Mouse (Mus musculus): Measurements from ENCODE around the gene Agap1.

Agap1 gene

GRCm38 (mm10) chr1:89547525-89548504, 93.2 kb downstream of the Agap1 start:
- no peak for DNase-seq

- no peak for DNase-seq
These were observed 95.7 kb downstream of the Agap1 start for GRCm38 (mm10) chr1:89550061-89550869.

GRCm38 (mm10) chr1:89552470-89552869, 97.9 kb downstream of the Agap1 start:
- no peak for DNase-seq

- DNase-seq, result no peak
These were observed 99.2 kb downstream of the Agap1 start for GRCm38 (mm10) chr1:89553791-89554190.

- DNase-seq, result peak; percentile 68 to 74
These were observed 100.6 kb downstream of the Agap1 start for GRCm38 (mm10) chr1:89554969-89555856.

GRCm38 (mm10) chr1:89556006-89556405, 101.4 kb downstream of the Agap1 start:
- no peak for DNase-seq

GRCm38 (mm10) chr1:89557401-89557800, 102.8 kb downstream of the Agap1 start:
- DNase-seq, result no peak

- peak in 1 of 2 experiments; percentile 24 for DNase-seq
These were observed 103.5 kb downstream of the Agap1 start for GRCm38 (mm10) chr1:89558080-89558479.

GRCm38 (mm10) chr1:89563399-89563798, 108.8 kb downstream of the Agap1 start:
- DNase-seq, result no peak

GRCm38 (mm10) chr1:89566578-89567488, 112.2 kb downstream of the Agap1 start:
- no peak for DNase-seq

GRCm38 (mm10) chr1:89568546-89569405, 114.2 kb downstream of the Agap1 start:
- DNase-seq, result no peak

GRCm38 (mm10) chr1:89570522-89571299, 116.1 kb downstream of the Agap1 start:
- DNase-seq, result peak in 1 of 2 experiments; percentile 20

- DNase-seq, result no peak
These were observed 118.9 kb downstream of the Agap1 start for GRCm38 (mm10) chr1:89573486-89573885.

- DNase-seq, result peak in 1 of 2 experiments; percentile 42
These were observed 120.6 kb downstream of the Agap1 start for GRCm38 (mm10) chr1:89574941-89575890.

- DNase-seq, result no peak
These were observed 121.7 kb downstream of the Agap1 start for GRCm38 (mm10) chr1:89576174-89576890.

GRCm38 (mm10) chr1:89576985-89577384, 122.4 kb downstream of the Agap1 start:
- DNase-seq, result peak in 1 of 2 experiments; percentile 41

All from lung, adult 18-20 months (tissue).